Comparison of ENCODE assay signal across 25 mouse cellular contexts in genomic region chr1:42468365-42468764, GRCm38 (mm10).
A peak's percentile ranks its signal among the peaks of the same experiment; 100 is the strongest.
DNase-seq lines count a peak whose midpoint lies in the region; ATAC-seq and TF ChIP-seq lines count a peak whose summit lies in the region.
"Had no signal": no experiment of that assay in that cellular context is flagged by ENCODE, and none has a peak within 500 bp of the region (broad histone marks: within the 10 kb centered on the region; RNA-seq: fewer than 3 reads in every experiment).

No protein-coding gene starts in this region.

- ATAC-seq in kidney, postnatal 0 days (replicated peaks; ENCODE audit: low FRiP score, low read depth) = peak; percentile 82
- ATAC-seq: CD4-positive, CD25-positive, alpha-beta regulatory T cell, adult 4 months; intestine, postnatal 0 days; liver, embryonic 12.5 days; liver, postnatal 0 days; midbrain, embryonic 13.5 days had no signal

- H3K27ac ChIP-seq in kidney, postnatal 0 days = no peak overlapping the region
- H3K27ac ChIP-seq: hindbrain, embryonic 13.5 days; liver, embryonic 12.5 days; midbrain, embryonic 13.5 days; neural tube, embryonic 13.5 days; stomach, embryonic 15.5 days had no signal

- H3K27me3 ChIP-seq in kidney, postnatal 0 days (ENCODE audit: insufficient read depth, low read length) = no peaks in the 10 kb centered on the region
- H3K27me3 ChIP-seq: hindbrain, embryonic 13.5 days; liver, embryonic 12.5 days; megakaryocyte, embryonic 14.5 days; midbrain, embryonic 13.5 days; stomach, embryonic 15.5 days had no signal

- H3K9ac ChIP-seq in kidney, postnatal 0 days (ENCODE audit: low read depth, low read length) = no peak overlapping the region
- H3K9ac ChIP-seq: hindbrain, embryonic 13.5 days; liver, embryonic 12.5 days; liver, postnatal 0 days; midbrain, embryonic 13.5 days; neural tube, embryonic 13.5 days; stomach, embryonic 15.5 days had no signal

- DNase-seq in kidney, adult 11 months = peak; percentile 78
- DNase-seq in kidney, adult 8-10 months = peak; percentile 74 to 81
- peak; percentile 44 for DNase-seq in kidney, postnatal 0 days (ENCODE audit: low spot score)
- peak; percentile 33 to 63 for DNase-seq in kidney, postnatal 4 days
- no peak for DNase-seq in urinary bladder, postnatal 25 days (ENCODE audit: low spot score)
- no peak for DNase-seq in adrenal gland, adult 18-20 months (ENCODE audit: low spot score in 2 of 2)
- no peak for DNase-seq in adipocyte (ENCODE audit: low spot score)
- DNase-seq: adrenal gland, adult 8-10 months; cerebellum, adult 2 months; cerebellum, postnatal 25 days; gastrocnemius, postnatal 10 days; heart, postnatal 4 days; left cerebral cortex, postnatal 4 days; liver, postnatal 0 days; lung, postnatal 4 days had no signal

- TF ChIP-seq CTCF in kidney, postnatal 0 days (IDR thresholded peaks at IDR 0.05; ENCODE audit: low read depth) = no peak

- H3K4me2 ChIP-seq in kidney, postnatal 0 days (ENCODE audit: low read length) = no peak overlapping the region
- H3K4me2 ChIP-seq: heart, embryonic 11.5 days; hindbrain, embryonic 13.5 days; liver, embryonic 12.5 days; midbrain, embryonic 13.5 days; neural tube, embryonic 13.5 days; stomach, embryonic 15.5 days had no signal

- H3K36me3 ChIP-seq in kidney, postnatal 0 days (ENCODE audit: insufficient read depth, low read length) = no peaks in the 10 kb centered on the region
- H3K36me3 ChIP-seq: hindbrain, embryonic 13.5 days; liver, embryonic 12.5 days; midbrain, embryonic 13.5 days; neural tube, embryonic 13.5 days; stomach, embryonic 15.5 days had no signal

- no peak overlapping the region for H3K4me3 ChIP-seq in kidney, postnatal 0 days (replicated peaks; ENCODE audit: low read depth, low read length)
- H3K4me3 ChIP-seq: erythroblast, embryonic 14.5 days; hindbrain, embryonic 13.5 days; liver, embryonic 12.5 days; megakaryocyte, embryonic 14.5 days; midbrain, embryonic 13.5 days; neural tube, embryonic 13.5 days; stomach, embryonic 15.5 days had no signal

- WGBS in kidney, postnatal 0 days = 52% methylated on average over 3 of the region's 3 CpGs

- 0 out of 2 replicates have a peak, but pooled peaks cover 3% of the 10 kb centered on the region for H3K4me1 ChIP-seq in kidney, postnatal 0 days (replicated peaks; ENCODE audit: insufficient read depth, low read length)
- H3K4me1 ChIP-seq: liver, embryonic 12.5 days; megakaryocyte, embryonic 14.5 days; stomach, embryonic 15.5 days had no signal

- H3K9me3 ChIP-seq in kidney, postnatal 0 days (replicated peaks; ENCODE audit: low read length) = no peaks in the 10 kb centered on the region
- H3K9me3 ChIP-seq: hindbrain, embryonic 13.5 days; liver, embryonic 12.5 days; midbrain, embryonic 13.5 days; neural tube, embryonic 13.5 days; stomach, embryonic 15.5 days had no signal

Comparison
In these comparisons a context has a peak if more than half of its experiments do, and no peak if none do; other contexts are left out.
1. DNase-seq: peak in kidney, adult 11 months (single experiment), kidney, adult 8-10 months (2 of 2), kidney, postnatal 0 days (single experiment) and kidney, postnatal 4 days (2 of 2); none in urinary bladder, postnatal 25 days (single experiment), adrenal gland, adult 18-20 months (0 of 2) and adipocyte (single experiment).